Mouse (Mus musculus) adrenal gland, postnatal 36 days (tissue): ENCODE measurements at regions not wholly inside any gene's neighbourhood (a gene's known extent, or its start where the extent isn't known, plus 50 kb on each side); places are given as distances from the start of the nearest gene placed in this dataset.

Source experiments
- DNase-seq, 2 experiments: peaks; one replicate each; pipeline ENCODE4 v3.0.0; 2021; ENCODE audit warnings: mixed read lengths in 1 of 2

GRCm38 (mm10) chr5:41206462-41206861, 501.5 kb downstream of the Rab28 start:
- no peak for DNase-seq

GRCm38 (mm10) chr5:41204417-41204816, 503.5 kb downstream of the Rab28 start:
- DNase-seq: peak in 1 of 2 experiments; percentile 2

GRCm38 (mm10) chr5:41187193-41187592, 520.8 kb downstream of the Rab28 start:
- no peak for DNase-seq

GRCm38 (mm10) chr5:41177220-41177619, 530.7 kb downstream of the Rab28 start:
- DNase-seq: no peak

- DNase-seq: no peak
Measured at GRCm38 (mm10) chr5:41165870-41166626, 541.9 kb downstream of the Rab28 start.

GRCm38 (mm10) chr5:41125050-41125449, 582.9 kb downstream of the Rab28 start:
- no peak for DNase-seq

GRCm38 (mm10) chr5:41117658-41118057, 590.3 kb downstream of the Rab28 start:
- DNase-seq: no peak

- no peak for DNase-seq
Measured at GRCm38 (mm10) chr5:41087773-41088172, 620.2 kb downstream of the Rab28 start.

- DNase-seq: no peak
Measured at GRCm38 (mm10) chr5:41076412-41076811, 631.5 kb downstream of the Rab28 start.

GRCm38 (mm10) chr5:41061646-41062045, 646.3 kb downstream of the Rab28 start:
- no peak for DNase-seq

GRCm38 (mm10) chr5:41061222-41061621, 646.7 kb downstream of the Rab28 start:
- DNase-seq: no peak

GRCm38 (mm10) chr5:41058015-41058414, 649.9 kb downstream of the Rab28 start:
- DNase-seq: no peak

- peak in 1 of 2 experiments; percentile 5 for DNase-seq
Measured at GRCm38 (mm10) chr5:41051948-41052347, 656.0 kb downstream of the Rab28 start.

GRCm38 (mm10) chr5:41048515-41048914, 659.4 kb downstream of the Rab28 start:
- peak in 1 of 2 experiments; percentile 12 for DNase-seq

GRCm38 (mm10) chr5:41045221-41045620, 662.7 kb downstream of the Rab28 start:
- DNase-seq: no peak

GRCm38 (mm10) chr5:41044465-41044864, 663.5 kb downstream of the Rab28 start:
- peak; percentile 43 to 72 for DNase-seq

- no peak for DNase-seq
Measured at GRCm38 (mm10) chr5:41038790-41039189, 669.2 kb downstream of the Rab28 start.

- peak; percentile 17 to 22 for DNase-seq
Measured at GRCm38 (mm10) chr5:41006692-41007091, 701.3 kb downstream of the Rab28 start.

- no peak for DNase-seq
Measured at GRCm38 (mm10) chr5:40986562-40986961, 721.4 kb downstream of the Rab28 start.

GRCm38 (mm10) chr5:40974892-40975291, 733.1 kb downstream of the Rab28 start:
- no peak for DNase-seq

GRCm38 (mm10) chr5:40952901-40953595, 754.9 kb downstream of the Rab28 start:
- DNase-seq: peak; percentile 27 to 51

- DNase-seq: no peak
Measured at GRCm38 (mm10) chr5:40929127-40929526, 778.8 kb downstream of the Rab28 start.

GRCm38 (mm10) chr5:40920920-40921319, 787.0 kb downstream of the Rab28 start:
- no peak for DNase-seq

GRCm38 (mm10) chr5:40908803-40909202, 799.2 kb downstream of the Rab28 start:
- peak in 1 of 2 experiments; percentile 1 for DNase-seq
